Mouse (Mus musculus) limb, embryonic 12.5 days (tissue): ENCODE measurements around the gene Itm2b. TPM values are rescaled to one million over a fixed set of nuclear protein-coding genes. Genes with fewer than 3 reads are reported as not detected.

Experiments
- ATAC-seq: fragments of 200-750 bp; cut with Nextera tagmentation; 2 replicates; pipeline ENCODE4 v1.8.0; 2017; ENCODE audit warnings: low read depth, moderate TSS enrichment; ENCODE audit not compliant: insufficient number of reproducible peaks, insufficient read depth, low FRiP score, low TSS enrichment
- H3K27ac ChIP-seq: fragments of 300-500 bp; sonication (generic); 2 replicates; pipeline ENCODE4 v1.5.1; 2016; ENCODE audit warnings: mild to moderate bottlenecking, moderate library complexity
- H3K27me3 ChIP-seq: fragments of 300-500 bp; sonication (generic); 2 replicates; pipeline ENCODE4 v1.6.1; 2016; ENCODE audit warnings: mild to moderate bottlenecking, moderate library complexity
- H3K36me3 ChIP-seq: fragments of 300-500 bp; sonication (generic); 2 replicates; pipeline ENCODE4 v1.6.1; 2016; ENCODE audit warnings: mild to moderate bottlenecking, moderate library complexity
- H3K4me1 ChIP-seq: fragments of 300-500 bp; sonication (generic); replicated peaks from 2 replicates; pipeline ENCODE4 v1.6.1; 2016
- H3K4me2 ChIP-seq: fragments of 300-500 bp; sonication (generic); 2 replicates; pipeline ENCODE4 v1.6.1; 2016; ENCODE audit warnings: mild to moderate bottlenecking, moderate library complexity
- H3K4me3 ChIP-seq: fragments of 300-500 bp; sonication (generic); replicated peaks from 2 replicates; pipeline ENCODE4 v1.5.1; 2016; ENCODE audit warnings: mild to moderate bottlenecking
- H3K9ac ChIP-seq: fragments of 300-500 bp; sonication (generic); replicated peaks from 2 replicates; pipeline ENCODE4 v1.6.1; 2016; ENCODE audit warnings: mild to moderate bottlenecking, moderate library complexity
- H3K9me3 ChIP-seq: fragments of 300-500 bp; sonication (generic); 2 replicates; pipeline ENCODE4 v1.6.1; 2016; ENCODE audit warnings: mild to moderate bottlenecking, moderate library complexity
- WGBS: fragments of 180-500 bp; shearing (Covaris S2); methylation state at CpG from one replicate; pipeline ENCODE4 v1.1.7; 2016; 5-methylcytosine and 5-hydroxymethylcytosine counted together
- polyA plus RNA-seq: library from polyadenylated mRNA; unstranded; fragments of >200 nt; fragmentation: Nextera tagmentation; extraction: Ambion mirVana; gene quantifications from 2 replicates; pipeline ENCODE4 v1.2.1, GENCODE M21; 2016

The Itm2b gene
- polyA plus RNA-seq, 1 experiment from 2014 or later, result 460 TPM

DNA sequence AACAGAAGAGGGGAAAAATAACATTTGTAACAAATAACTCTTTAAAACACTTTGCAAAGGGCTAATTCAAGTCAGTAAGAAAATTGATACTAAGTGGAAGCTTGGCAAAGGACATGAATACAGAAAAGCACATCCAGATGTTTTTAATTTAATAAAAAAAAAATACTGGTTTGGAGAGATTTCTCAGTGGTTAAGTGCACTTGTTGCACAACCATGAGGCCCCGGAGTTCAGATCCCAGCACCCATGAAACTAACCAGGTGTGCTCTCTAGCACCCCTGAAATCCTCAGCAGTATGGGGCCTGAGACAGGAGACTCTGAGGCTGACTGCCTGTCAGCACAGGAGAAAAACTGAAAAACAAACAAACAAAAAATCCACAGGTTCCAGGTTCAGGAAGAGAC lies 26.6 kb upstream of the Itm2b start:
- Histone ChIP-seq H3K9ac (no peak overlapping the region), H3K36me3 (no peaks in the 10 kb centered on the region), H3K4me2 (no peak overlapping the region), H3K4me3 (no peak overlapping the region), H3K4me1 (peaks cover 25% of the 10 kb centered on the region), H3K27me3 (no peaks in the 10 kb centered on the region), H3K9me3 (no peaks in the 10 kb centered on the region), H3K27ac (peak overlapping the region; percentile 59; the same call in 1 of the 2 replicates)
- no peak for ATAC-seq
- 40% methylated on average over 1 of the region's 1 CpGs for WGBS

DNA sequence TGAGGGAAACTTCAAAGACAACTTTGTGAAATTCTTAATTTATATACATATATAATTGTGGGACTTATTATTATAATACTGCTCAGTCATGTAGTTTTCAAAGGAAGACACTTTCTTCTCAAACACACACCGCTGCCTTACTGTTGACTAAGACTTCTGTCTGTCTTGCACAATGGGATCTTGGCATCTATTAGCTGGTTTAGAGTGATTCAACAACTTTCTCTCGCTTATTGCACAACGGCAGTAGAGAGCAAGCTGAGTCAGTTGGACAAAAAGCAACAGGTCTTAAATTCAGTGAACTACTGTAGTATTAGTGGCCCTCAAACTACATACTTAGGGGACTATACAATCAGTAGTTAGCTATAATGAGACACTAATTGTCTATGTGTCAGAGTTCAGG lies 25.0 kb upstream of the Itm2b start:
- no peaks in the 10 kb centered on the region for H3K27me3 ChIP-seq
- no peak overlapping the region for H3K4me2 ChIP-seq
- no peak overlapping the region for H3K27ac ChIP-seq
- no peak overlapping the region for H3K9ac ChIP-seq
- no peak overlapping the region for H3K4me3 ChIP-seq
- peaks cover 19% of the 10 kb centered on the region for H3K4me1 ChIP-seq
- no peaks in the 10 kb centered on the region for H3K36me3 ChIP-seq
- H3K9me3 ChIP-seq, result no peaks in the 10 kb centered on the region
- 96% methylated on average over 3 of the region's 3 CpGs for WGBS
- ATAC-seq, result no peak

DNA sequence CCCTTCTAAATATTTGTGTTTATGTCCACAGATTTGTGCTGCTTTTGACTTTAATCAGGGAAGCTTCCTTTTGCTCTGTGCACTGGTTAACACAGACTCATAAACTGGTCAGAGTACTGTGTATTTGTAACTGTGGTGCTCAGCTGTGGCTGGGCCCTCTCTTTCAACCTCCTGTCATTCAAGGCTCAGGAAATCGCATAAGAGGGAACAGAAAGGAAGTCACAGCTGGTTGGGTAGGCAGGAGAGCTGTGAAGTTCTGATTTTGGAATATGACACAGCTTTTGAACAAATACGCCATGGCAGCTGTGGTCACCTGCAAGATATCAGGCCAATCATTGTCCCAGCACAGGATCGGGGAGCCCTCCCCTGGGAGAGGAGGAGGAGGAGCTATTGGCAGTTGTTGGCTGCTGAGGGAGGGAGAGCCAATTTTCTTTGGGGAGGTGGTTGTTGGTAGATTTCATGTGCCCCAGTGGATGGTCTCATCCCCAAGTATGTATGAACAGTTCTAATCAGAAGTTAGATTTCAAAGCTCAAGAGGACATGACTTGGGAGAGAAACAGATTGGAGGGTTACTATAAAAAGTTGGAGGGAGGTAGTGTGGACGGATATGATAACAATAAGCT lies 23.2 kb upstream of the Itm2b start:
- Histone ChIP-seq H3K9me3 (no peaks in the 10 kb centered on the region), H3K27me3 (no peaks in the 10 kb centered on the region), H3K4me3 (no peak overlapping the region), H3K27ac (no peak overlapping the region), H3K9ac (no peak overlapping the region), H3K4me1 (peaks cover 16% of the 10 kb centered on the region), H3K36me3 (no peaks in the 10 kb centered on the region), H3K4me2 (no peak overlapping the region)
- no peak for ATAC-seq
- WGBS, result 72% methylated on average over 4 of the region's 4 CpGs

DNA sequence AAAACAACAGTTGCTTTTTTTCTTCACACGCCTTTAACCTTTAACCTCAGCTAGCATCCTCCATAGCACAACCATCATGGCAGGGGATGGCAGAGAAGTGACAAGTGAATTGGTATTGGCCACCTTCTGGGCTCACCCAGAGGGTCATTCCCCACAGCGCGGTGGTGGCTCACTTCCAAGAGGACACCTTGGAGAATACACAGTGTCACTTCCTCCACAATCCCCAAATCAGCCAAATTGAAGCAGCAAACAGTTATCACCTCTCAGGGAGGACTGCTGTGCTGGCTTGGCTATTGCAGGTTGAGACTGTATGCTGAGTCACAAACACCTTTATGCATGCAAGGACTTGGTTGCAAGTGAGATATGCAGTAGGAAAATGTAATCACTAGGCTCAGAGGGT lies 18.9 kb upstream of the Itm2b start:
- WGBS, result 70% methylated on average over 3 of the region's 3 CpGs
- no peak for ATAC-seq
- H3K9ac ChIP-seq, result no peak overlapping the region
- H3K27me3 ChIP-seq, result no peaks in the 10 kb centered on the region
- H3K4me3 ChIP-seq, result no peak overlapping the region
- H3K4me2 ChIP-seq, result no peak overlapping the region
- H3K27ac ChIP-seq, result no peak overlapping the region
- peaks cover 13% of the 10 kb centered on the region for H3K4me1 ChIP-seq
- no peaks in the 10 kb centered on the region for H3K9me3 ChIP-seq
- H3K36me3 ChIP-seq, result no peaks in the 10 kb centered on the region

DNA sequence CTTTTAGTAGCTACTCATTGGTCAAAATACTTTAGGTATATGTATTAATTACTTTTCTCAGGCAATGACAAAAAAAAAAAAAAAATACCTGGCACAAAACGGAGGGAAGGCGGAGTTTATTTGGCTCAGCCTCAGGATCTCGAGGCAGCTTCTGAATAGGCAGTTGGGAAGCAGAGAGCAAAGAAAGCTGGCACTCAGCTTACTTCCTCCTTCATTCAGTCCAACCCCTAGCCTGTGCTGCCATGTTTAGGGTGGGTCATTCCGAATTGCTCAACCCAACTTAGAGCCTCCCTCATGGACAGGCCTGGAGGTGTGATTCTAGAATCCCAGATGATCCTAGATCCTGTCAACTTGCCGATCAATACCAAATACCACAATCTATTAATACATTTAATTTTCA lies 18.3 kb upstream of the Itm2b start:
- Histone ChIP-seq H3K4me2 (no peak overlapping the region), H3K9ac (no peak overlapping the region), H3K4me3 (no peak overlapping the region), H3K9me3 (no peaks in the 10 kb centered on the region), H3K4me1 (peaks cover 18% of the 10 kb centered on the region), H3K27me3 (no peaks in the 10 kb centered on the region), H3K36me3 (no peaks in the 10 kb centered on the region), H3K27ac (no peak overlapping the region)
- no peak for ATAC-seq
- 80% methylated on average over 5 of the region's 5 CpGs for WGBS

DNA sequence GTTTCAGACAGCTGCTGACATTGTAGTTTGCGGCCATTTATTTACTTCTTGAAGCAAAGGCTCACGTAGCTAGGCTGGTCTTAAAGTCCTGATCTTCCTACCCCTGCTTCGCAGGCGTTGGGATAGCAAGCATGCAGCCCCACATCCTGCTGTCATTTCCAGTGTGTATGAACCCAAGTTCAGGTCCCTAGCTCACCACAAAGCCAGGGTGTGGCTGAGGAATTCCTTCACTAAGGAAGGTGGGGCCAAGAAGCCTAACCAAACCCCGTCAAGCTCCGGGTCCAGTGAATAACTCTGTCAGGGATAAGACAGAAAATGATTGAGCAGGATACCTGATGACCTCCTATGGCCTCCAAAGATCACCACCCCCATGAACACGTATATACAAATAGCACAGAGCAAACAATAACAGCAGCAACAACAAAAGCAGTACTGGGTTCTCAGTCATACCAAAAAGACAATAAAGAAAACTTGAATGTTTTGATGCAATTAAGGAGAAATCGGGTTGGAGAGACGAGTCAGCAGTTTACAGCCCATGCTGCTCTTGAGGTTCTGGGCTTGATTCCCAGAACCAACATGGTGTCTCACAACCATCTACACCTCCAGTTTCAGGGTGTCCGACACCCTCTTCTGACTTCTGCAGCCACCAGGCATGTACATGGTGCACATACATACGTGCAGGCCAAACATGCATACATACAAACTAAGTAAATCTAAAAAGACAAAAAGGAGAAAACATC lies 17.4 kb upstream of the Itm2b start:
- Histone ChIP-seq H3K9me3 (no peaks in the 10 kb centered on the region), H3K4me3 (no peak overlapping the region), H3K4me1 (peaks cover 18% of the 10 kb centered on the region), H3K9ac (no peak overlapping the region), H3K27ac (no peak overlapping the region), H3K36me3 (no peaks in the 10 kb centered on the region), H3K4me2 (no peak overlapping the region), H3K27me3 (no peaks in the 10 kb centered on the region)
- 82% methylated on average over 11 of the region's 11 CpGs for WGBS
- no peak for ATAC-seq

DNA sequence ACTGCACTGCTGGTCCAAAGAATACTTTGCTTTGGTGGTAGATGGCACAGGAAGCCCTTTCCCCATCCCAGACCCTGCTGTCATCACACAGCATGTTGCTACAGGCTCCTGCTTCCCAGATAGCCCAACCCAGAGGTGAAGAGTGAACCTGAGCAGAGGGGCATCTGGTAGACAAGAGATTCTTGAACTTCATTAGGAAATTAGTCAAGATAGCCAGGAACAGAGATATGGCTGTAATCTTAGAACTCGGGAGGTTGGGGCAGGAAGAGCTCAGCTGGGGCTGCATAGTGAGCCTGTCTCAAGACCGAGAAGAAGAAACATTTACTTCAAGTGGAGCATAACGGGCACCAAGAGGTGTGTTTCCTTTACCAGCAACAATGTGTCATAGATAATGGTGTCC lies 16.3 kb upstream of the Itm2b start:
- 73% methylated on average over 3 of the region's 3 CpGs for WGBS
- H3K4me3 ChIP-seq, result no peak overlapping the region
- ATAC-seq, result no peak
- H3K36me3 ChIP-seq, result no peaks in the 10 kb centered on the region
- no peak overlapping the region for H3K27ac ChIP-seq
- no peaks in the 10 kb centered on the region for H3K27me3 ChIP-seq
- peaks cover 17% of the 10 kb centered on the region for H3K4me1 ChIP-seq
- no peak overlapping the region for H3K9ac ChIP-seq
- no peak overlapping the region for H3K4me2 ChIP-seq
- H3K9me3 ChIP-seq, result no peaks in the 10 kb centered on the region

DNA sequence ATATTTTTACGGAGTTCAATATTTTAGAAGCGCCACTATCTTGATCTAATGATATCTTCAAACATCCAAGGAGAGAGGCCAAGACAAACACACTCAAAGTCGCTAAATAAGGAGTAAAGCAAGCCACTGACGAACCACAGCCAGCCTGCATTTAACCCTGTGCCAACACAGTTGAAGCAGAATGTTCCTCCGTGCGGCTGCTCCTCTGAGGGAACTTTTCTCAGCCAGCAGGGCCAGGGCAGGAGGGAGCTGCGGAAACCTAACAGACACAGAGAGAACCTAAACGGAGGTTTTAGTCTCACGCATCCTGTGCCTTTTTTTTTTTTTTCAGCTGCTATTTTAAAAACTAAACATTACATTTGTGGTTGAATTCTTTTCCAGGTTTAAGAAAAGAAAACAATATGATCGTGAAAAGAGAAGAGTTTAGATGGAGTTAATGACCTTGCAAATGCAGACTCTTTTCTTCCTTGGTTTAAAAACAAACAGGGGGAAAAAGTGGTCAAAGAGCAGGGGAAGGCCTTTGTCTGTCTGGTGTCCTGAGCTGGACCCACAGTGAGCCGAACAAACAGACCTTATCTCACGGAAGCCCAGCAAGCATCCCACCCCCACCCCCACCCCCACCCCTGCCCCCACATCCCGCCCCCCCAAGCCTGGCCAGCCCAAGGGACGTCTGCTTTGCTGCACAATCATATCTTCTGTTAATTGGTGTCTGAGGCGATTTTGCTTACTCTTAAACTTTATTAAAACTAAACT lies 15.0 kb upstream of the Itm2b start:
- H3K27ac ChIP-seq, result no peak overlapping the region
- WGBS, result 45% methylated on average over 15 of the region's 15 CpGs
- no peak overlapping the region for H3K9ac ChIP-seq
- no peaks in the 10 kb centered on the region for H3K36me3 ChIP-seq
- H3K4me1 ChIP-seq, result peaks cover 22% of the 10 kb centered on the region
- ATAC-seq, result no peak
- no peak overlapping the region for H3K4me3 ChIP-seq
- no peaks in the 10 kb centered on the region for H3K27me3 ChIP-seq
- no peak overlapping the region for H3K4me2 ChIP-seq
- no peaks in the 10 kb centered on the region for H3K9me3 ChIP-seq

DNA sequence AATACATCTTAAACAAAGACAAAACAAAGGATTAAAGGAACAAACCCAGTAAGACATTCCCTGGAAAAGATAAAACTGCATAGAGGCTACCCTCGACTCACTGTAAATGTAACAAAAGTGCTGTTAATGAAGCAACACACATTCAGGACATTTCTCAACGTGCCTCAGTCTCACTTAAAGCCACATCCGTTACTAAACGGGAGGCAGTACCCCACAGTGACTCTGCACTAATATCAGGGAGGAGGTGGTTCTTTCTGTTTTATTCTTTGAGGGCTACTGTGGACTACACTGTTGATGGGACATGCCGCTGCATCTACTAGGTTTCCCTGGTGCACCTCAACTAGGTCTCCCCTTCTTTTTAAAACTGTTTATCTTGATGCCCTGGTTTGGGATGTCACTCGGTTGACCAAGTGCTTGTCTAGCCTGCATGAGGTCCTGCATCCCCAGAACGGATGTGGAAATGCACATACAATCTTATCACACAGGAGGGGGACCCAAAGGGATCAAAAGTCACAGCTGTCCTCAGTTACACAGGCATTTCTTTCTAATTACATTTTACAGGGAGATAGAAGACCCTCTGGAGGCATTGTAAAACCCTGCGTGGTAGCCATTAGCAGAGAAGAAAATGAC lies 13.4 kb upstream of the Itm2b start:
- no peaks in the 10 kb centered on the region for H3K9me3 ChIP-seq
- no peaks in the 10 kb centered on the region for H3K27me3 ChIP-seq
- H3K4me2 ChIP-seq, result no peak overlapping the region
- no peak overlapping the region for H3K9ac ChIP-seq
- H3K27ac ChIP-seq, result no peak overlapping the region
- 55% methylated on average over 8 of the region's 8 CpGs for WGBS
- H3K4me1 ChIP-seq, result peaks cover 22% of the 10 kb centered on the region
- no peak for ATAC-seq
- no peaks in the 10 kb centered on the region for H3K36me3 ChIP-seq
- H3K4me3 ChIP-seq, result no peak overlapping the region

DNA sequence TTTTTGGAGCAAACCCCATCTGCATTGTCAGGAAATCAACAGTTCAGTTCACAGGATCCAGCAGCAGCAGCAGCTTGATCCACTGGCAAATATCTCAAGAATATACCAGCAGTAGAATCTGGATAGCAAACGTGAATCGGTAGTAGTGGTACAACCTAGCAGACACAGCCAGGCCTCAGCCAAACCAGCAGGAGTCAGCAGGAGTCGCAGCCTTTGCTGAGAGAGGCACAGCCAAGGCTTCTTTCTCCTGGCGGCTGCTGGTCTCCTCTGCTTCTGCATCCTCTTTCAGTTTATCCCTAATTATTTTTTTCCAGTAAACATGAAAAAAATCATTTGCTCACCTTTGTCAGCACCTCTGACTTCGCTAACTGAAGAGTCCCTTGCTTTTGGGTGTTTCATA lies 10.7 kb upstream of the Itm2b start:
- H3K9me3 ChIP-seq, result no peaks in the 10 kb centered on the region
- H3K36me3 ChIP-seq, result no peaks in the 10 kb centered on the region
- H3K27ac ChIP-seq, result no peak overlapping the region
- H3K27me3 ChIP-seq, result no peaks in the 10 kb centered on the region
- peaks cover 22% of the 10 kb centered on the region for H3K4me1 ChIP-seq
- no peak overlapping the region for H3K4me2 ChIP-seq
- H3K4me3 ChIP-seq, result no peak overlapping the region
- H3K9ac ChIP-seq, result no peak overlapping the region
- ATAC-seq, result no peak
- 51% methylated on average over 5 of the region's 5 CpGs for WGBS

DNA sequence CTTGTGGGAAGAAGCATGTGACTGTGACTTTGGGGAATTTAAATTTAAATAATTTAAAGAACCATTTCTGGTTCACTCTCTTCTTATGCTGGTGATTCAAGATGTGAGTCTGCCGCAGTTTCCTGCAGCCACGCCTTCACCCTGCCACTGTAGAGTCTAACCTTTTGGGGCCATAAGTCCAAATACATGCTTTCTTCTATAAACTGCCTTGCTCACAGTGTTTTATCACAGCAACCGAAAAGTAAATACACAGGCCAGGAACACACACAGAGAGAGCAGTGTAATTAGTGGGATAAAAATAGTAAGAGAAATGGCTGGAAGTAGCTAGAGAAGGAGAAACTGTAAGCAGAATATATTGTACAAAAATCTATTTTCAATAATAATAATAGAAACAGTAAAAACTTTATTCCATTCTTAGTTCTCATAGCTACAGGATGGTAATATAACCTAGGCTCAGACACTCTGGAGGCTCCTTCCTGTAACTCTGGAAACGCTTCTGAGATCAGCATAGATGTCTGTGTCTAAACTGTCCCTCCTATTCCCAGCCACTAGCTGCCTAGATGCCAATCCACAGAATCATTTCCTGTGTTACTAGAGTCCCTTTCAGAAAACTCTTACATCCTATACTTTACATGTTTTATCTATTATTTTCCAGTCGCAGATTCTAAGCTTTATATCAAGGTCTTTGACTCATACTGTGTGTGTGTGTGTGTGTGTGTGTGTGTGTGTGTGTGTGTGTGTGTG lies 9.3 kb upstream of the Itm2b start:
- 75% methylated on average over 5 of the region's 5 CpGs for WGBS
- Histone ChIP-seq H3K36me3 (no peaks in the 10 kb centered on the region), H3K4me2 (no peak overlapping the region), H3K9me3 (no peaks in the 10 kb centered on the region), H3K4me3 (no peak overlapping the region), H3K9ac (no peak overlapping the region), H3K27me3 (no peaks in the 10 kb centered on the region), H3K27ac (no peak overlapping the region), H3K4me1 (peaks cover 17% of the 10 kb centered on the region; the same call in 1 of the 2 replicates)
- no peak for ATAC-seq
